Mouse (Mus musculus) ES-CJ7 (cell line): Measurements from ENCODE around the gene Gck.

ENCODE experiments used
- DNase-seq: peaks from one replicate; pipeline ENCODE4 v3.0.0; 2011; ENCODE audit warnings: low read depth, low spot score

The Gck gene

DNA sequence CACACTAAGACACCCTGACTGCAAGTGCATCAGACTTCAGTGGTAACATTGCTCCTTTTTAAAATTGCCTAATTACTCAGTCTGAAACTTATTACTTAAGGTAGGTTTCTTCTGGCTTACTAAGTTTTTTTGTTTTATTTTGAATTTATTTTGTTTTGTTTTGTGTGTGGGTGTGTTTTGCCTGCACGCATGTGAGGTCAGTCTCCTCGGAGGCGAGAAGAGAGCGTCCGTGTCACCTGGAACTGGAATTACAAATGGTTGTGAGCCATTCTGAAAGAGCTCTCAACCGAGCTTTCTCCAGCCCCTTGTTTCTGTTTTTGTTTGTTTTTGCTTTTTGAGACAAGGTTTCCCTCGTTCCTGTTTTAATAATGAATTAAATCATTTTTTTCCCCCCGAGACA lies 71.2 kb downstream of the Gck start:
- no peak for DNase-seq

DNA sequence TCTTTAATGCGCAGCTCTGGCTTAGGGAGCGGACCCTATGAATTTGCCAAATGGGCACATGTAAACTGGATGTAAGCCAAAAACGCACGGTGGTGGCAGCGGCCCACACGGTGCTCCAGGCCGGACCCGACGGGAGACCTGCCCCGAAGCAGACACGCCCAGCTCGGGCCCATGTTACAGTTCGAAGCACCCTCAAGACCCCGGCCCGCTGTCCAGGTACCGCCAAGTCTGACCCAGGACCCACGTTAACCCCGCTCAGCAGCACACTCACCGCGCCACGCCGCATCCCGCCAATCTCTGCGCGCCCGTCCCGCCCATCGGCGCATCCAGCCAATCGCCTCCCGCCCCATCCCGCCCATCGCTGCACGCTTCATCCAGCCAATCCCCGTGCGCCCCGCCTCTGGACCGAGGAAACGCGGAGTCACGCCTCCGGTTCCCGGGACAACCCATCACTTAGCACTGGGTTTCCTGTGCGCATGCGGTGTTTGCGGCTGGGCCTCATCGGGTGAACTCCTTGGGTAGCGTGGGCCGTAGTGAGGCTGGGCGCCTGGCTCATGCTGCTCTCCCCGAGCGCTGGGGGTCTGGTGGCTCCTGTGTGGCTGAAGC lies 71.9 kb downstream of the Gck start, which contains the start of gene Pold2:
Gene Pold2 (minus strand): TSS at position 372 of the 606 bp plus-strand sequence.
- peak; percentile 98 for DNase-seq

GRCm38 (mm10) chr11:5877421-5877820 lies 72.5 kb downstream of the Gck start:
- no peak for DNase-seq

- DNase-seq: no peak
Measured at GRCm38 (mm10) chr11:5873192-5873591, 76.7 kb downstream of the Gck start.

GRCm38 (mm10) chr11:5872707-5873106 lies 77.2 kb downstream of the Gck start:
- no peak for DNase-seq

- DNase-seq: no peak
Measured at GRCm38 (mm10) chr11:5870069-5870468, 79.8 kb downstream of the Gck start.

DNA sequence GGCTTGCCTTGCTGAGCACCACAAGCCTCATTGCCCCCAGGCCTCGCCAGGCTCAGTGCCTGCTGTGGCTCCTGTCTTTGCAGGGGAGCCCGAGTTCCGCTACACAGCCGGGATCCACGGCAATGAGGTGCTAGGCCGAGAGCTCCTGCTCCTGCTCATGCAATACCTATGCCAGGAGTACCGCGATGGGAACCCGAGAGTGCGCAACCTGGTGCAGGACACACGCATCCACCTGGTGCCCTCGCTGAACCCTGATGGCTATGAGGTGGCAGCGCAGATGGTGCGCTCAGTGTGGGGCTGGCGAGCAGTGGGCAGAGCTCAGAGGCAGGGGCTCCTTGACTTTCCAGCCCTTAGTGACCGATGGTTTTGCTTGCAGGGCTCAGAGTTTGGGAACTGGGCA lies 80.5 kb downstream of the Gck start:
- no peak for DNase-seq

- DNase-seq: no peak
Measured at GRCm38 (mm10) chr11:5868324-5868723, 81.6 kb downstream of the Gck start.

DNA sequence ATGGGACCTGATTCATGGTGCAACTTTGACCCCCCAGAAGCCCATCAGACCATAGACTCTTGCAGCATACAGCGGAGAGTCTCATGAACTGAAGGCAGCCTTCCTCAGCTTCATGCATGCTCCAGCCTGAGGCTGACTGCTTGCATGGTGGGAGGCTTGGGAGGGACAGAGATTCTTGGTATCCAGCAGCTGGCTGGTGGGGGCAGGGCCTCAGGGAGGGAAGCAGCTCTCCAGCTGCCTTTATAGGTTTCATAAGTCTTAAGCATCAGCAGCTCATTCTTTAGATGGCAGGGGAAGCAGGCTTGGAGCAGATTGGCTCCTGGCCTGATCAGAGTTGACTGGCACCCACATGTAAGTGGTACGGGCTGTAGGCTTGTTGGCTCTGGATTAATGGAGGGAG lies 82.7 kb downstream of the Gck start:
- DNase-seq: no peak

- DNase-seq: no peak
Measured at GRCm38 (mm10) chr11:5862394-5863105, 87.3 kb downstream of the Gck start.

- no peak for DNase-seq
Measured at GRCm38 (mm10) chr11:5861678-5862393, 88.0 kb downstream of the Gck start, which contains the start of gene Aebp1. Gene Aebp1, plus strand, starts transcription at chr11:5861947.

GRCm38 (mm10) chr11:5860639-5861038 lies 89.2 kb downstream of the Gck start:
- no peak for DNase-seq

- DNase-seq: no peak
Measured at GRCm38 (mm10) chr11:5859883-5860550, 89.9 kb downstream of the Gck start.

DNA sequence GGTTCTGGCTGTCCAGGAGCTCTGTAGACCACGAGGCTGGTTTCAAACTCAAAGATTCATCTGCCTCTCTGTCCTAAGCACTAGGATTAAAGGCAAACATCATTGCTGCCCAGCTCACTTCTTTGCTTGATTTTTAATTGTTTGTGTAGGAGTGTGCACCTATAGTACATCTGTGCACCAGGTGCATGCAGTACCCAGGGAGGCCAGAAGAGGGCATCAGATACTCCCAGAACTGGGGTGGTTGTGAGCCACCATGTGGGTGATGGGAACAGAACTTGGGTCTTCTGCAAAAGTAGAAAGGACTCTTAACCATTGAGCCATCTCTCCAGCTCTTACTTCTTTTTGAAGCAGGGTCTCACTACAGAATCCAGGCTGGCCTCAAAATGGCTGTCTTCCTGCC lies 91.2 kb downstream of the Gck start:
- DNase-seq: peak; percentile 71

DNA sequence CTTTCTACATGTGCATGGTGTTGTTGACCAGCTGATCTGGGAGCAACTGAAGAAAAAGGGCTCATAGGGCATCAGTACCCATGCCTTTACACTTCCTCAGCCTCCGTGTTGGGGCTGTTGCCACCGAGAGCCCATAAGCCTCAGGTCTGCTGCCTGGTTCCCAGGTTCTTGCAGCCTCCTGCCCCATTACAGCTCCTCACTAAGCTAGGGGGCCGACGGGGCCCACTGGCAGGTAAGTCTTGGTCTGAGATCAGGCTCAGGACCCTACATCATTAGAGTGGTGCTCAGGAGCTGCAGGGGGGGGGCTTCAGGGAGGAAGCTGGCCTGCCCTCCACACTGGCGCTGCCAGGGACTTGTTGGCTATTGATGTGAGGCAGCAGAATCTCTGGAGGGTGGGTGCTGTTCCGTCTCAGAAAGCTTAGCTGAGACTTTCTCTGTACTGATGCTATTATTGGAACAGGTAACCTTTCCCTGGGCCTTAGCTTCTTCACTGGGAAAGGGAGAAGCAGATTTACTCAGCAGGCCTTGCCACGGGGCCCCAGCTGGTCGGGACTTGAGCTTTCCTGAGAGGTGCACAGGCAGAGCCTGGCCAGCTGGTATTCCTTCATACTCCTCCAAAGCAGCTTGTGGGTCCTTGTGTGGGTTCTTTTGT lies 93.3 kb downstream of the Gck start:
- no peak for DNase-seq

DNA sequence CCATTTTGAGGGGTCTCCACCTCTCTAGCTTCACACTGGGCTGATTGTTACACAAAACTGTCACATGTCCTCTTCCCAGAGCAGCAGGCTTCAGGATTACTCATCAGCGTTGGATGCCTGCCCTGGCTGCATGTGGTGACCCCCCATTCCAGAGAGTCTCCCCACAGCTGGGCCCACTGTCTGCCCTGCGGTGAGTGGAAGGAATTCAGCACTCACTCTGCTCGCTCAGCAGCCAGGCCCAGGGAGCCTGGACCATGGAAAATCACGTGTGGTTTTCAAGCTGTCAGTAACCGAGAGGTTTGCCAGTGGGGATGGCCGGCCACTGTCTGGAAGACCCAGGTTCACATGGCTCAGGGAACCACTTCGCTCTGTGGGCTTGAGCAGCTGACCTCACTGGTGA lies 94.0 kb downstream of the Gck start:
- no peak for DNase-seq

DNA sequence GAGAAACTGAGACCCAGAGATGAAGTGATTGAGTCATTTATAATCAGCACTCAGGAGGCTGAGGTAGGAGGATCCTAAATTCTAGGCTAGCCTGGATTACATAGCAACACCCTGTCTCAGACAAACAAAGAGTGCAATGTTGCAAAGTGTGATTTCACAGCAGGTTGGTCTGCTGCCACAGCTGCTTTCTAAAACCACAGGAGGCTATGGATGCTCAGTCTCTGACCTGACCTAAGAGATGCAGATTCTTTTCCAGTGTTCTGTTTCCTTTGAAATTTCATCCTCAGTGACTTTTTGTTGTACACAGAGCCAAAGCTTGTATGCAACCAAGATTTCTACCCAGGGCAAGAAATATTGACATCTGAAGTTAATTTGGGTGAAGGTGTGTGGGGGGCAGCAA lies 94.4 kb downstream of the Gck start:
- DNase-seq: peak; percentile 49

GRCm38 (mm10) chr11:5852314-5852713 lies 97.6 kb downstream of the Gck start:
- DNase-seq: no peak

DNA sequence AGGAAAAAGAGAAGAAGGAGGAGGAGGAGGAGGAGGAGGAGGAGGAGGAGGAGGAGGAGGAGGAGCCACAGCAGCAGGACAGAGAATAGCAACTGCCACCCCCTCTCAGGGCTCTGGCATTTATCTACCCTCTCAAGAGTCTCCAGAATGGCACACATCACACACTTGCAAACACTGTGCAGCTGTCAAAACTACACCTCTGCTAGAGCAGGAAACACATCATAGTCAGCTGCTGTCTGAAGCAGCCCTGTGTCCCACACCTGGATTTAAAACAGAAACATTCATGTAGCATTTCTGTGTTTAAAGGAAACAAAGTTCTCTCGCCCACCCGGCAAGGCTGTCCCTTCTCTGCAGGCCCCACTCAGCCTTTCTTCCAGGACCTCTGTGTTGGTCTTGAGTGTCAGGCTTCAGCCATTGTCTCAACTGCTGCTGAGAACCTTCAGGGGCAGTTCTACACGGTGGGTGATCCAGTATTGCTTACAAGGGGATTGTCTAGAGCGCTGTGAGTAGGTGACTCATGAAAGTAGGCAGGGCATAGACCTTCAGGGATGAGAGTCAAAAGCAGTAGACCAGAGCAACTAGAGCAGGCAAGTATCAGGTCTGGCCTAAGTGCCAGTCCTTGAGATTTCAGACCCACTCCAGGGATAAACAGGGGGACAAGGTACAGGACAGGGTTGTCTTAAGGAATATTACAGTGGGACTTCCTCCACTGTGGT lies 98.7 kb downstream of the Gck start:
- DNase-seq: no peak
